Mouse (Mus musculus): ENCODE measurements around the gene Zfp106. TPM values are rescaled to one million over a fixed set of nuclear protein-coding genes. Genes with fewer than 3 reads are reported as not detected.

Gene Zfp106
- polyA plus RNA-seq, 1 experiment from 2014 or later, result 40.0 TPM

DNA sequence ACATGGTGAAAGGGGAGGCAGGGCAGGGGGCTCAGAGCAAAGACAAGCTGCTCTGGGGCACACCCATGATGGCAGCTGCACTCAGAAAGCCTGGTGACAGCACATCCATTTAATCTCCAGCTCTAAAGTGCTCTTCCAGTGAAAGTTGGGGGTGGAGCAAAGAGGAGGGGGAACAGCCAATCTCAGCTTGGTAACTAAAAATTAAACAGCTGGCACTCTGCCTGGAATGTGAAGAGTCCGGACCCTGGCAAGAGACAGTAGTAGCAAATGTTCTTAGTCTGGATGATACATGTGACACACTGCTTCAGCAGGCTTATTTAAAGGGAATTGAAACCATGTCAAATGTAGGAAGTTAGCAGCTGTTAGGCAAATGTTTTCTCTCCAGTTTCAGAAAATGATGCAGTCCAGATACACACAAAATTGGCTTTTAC, 23.9 kb downstream of the Zfp106 start:
- Histone ChIP-seq H3K27ac (replicated peaks) (peak overlapping the region; percentile 95), H3K4me1 (peaks cover 22% of the 10 kb centered on the region), H3K9ac (peak overlapping the region; percentile 72; the same call in 1 of the 2 replicates), H3K36me3 (peaks cover 30% of the 10 kb centered on the region), H3K27me3 (replicated peaks) (no peaks in the 10 kb centered on the region), H3K4me3 (peak overlapping the region; percentile 48), H3K9me3 (no peaks in the 10 kb centered on the region), H3K4me2 (peak overlapping the region; percentile 68)
- peak; percentile 74; the same call in 1 of the 2 replicates for ATAC-seq (ENCODE audit: extremely low read depth, insufficient number of reproducible peaks, low FRiP score, low TSS enrichment)
- 17% methylated on average over 1 of the region's 1 CpGs for WGBS

DNA sequence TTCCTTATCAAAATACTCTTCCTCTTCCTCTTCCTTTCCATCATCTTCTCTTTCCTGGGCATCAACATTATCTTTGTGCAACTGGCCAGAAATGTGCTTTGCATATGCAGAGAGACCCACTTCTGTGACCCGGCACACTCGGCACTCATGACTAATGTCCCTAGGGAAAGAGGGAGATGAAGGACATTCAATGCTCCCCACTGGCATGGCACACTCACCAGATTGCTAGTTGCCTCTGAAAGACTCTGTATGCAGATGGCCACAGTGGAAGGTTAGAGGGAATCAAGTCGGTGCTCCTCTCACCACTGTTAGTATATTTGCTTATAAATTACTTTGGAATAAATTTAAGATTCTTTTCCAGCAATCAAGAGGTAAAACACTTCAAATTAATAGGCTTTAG, 24.3 kb downstream of the Zfp106 start:
- peak overlapping the region; percentile 72 for H3K9ac ChIP-seq

DNA sequence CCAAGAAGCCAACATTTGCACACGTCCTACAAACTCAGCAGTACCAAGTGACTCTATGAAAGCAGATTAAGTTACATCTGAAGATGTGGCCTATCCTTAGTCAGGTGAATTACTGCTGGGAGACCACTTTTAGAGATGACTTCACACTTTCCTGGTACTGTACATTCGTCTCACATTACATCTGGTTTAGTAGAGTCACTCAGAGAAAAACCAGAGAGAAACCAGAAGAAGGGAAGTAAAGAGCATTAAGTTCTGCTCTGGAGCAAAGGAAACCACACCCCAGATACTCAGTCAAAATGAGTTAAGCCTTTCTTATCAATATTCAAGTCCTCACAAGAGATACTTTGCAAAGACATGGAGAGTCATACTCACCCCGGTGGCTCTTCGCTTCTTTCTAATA, 32.4 kb downstream of the Zfp106 start:
- H3K36me3 ChIP-seq, result peaks cover 94% of the 10 kb centered on the region
- no peaks in the 10 kb centered on the region for H3K27me3 ChIP-seq (replicated peaks)
- no peaks in the 10 kb centered on the region for H3K9me3 ChIP-seq
- ATAC-seq (ENCODE audit: extremely low read depth, insufficient number of reproducible peaks, low FRiP score, low TSS enrichment), result no peak
- peaks cover 8% of the 10 kb centered on the region; the same call in 1 of the 2 replicates for H3K4me1 ChIP-seq
- 84% methylated on average over 4 of the region's 4 CpGs for WGBS
- no peak overlapping the region for H3K4me2 ChIP-seq
- H3K9ac ChIP-seq, result no peak overlapping the region
- H3K27ac ChIP-seq (replicated peaks), result no peak overlapping the region
- no peak overlapping the region for H3K4me3 ChIP-seq

More for the DNA sequence above, 24.3 kb downstream of the Zfp106 start:
- Histone ChIP-seq H3K4me2 (peak overlapping the region; percentile 68), H3K27ac (replicated peaks) (peak overlapping the region; percentile 95), H3K36me3 (peaks cover 30% of the 10 kb centered on the region), H3K4me1 (peaks cover 22% of the 10 kb centered on the region), H3K4me3 (peak overlapping the region; percentile 48), H3K9me3 (no peaks in the 10 kb centered on the region), H3K27me3 (replicated peaks) (no peaks in the 10 kb centered on the region)
- ATAC-seq (ENCODE audit: extremely low read depth, insufficient number of reproducible peaks, low FRiP score, low TSS enrichment), result no peak
- WGBS, result 43% methylated on average over 3 of the region's 3 CpGs

DNA sequence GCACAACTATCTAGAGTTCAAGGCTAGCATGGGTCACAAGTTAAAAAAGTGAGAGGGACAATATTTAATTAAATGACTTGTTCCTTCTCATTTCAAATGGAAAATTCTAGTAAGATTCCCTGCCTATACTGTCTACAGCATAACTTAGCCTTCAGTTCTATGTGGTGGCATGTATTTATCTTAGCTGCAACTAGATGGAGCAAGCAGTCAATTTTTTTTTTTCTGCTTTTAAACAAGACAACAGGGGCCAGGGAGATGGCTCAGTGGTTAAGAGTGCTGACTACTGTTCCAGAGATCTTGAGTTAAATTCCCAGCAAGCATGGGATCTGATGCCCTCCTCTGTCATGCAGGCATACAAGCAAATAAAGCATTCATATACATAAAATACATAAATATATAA, 34.1 kb downstream of the Zfp106 start:
- Histone ChIP-seq H3K27ac (replicated peaks) (no peak overlapping the region), H3K4me2 (no peak overlapping the region), H3K4me1 (peaks cover 8% of the 10 kb centered on the region; the same call in 1 of the 2 replicates), H3K4me3 (no peak overlapping the region), H3K27me3 (replicated peaks) (no peaks in the 10 kb centered on the region), H3K9ac (no peak overlapping the region), H3K36me3 (peaks cover 99% of the 10 kb centered on the region), H3K9me3 (no peaks in the 10 kb centered on the region)
- ATAC-seq (ENCODE audit: extremely low read depth, insufficient number of reproducible peaks, low FRiP score, low TSS enrichment), result no peak

DNA sequence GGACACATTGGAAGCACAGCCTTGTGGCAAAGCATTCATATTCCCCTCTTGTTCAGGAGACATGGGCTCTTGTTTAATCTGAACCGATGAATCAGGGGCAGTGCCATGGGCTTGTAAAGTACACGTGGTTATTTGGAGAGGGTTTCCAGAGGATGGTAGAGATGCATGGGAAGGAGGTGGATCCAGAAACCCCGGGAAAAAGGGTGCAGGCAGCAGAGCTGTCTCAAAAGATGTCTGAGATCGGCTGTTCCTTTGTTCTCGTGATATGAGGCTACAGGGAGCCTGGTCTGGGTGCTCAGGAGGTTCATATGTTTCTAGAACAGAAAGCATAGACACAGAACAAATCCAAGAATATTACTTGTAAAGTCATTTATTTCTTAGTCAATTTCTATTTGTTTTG, 36.9 kb downstream of the Zfp106 start:
- Histone ChIP-seq H3K9ac (no peak overlapping the region), H3K4me2 (no peak overlapping the region), H3K4me1 (0 out of 2 replicates have a peak, but pooled peaks cover 4% of the 10 kb centered on the region), H3K27ac (replicated peaks) (no peak overlapping the region), H3K36me3 (peaks cover 100% of the 10 kb centered on the region), H3K4me3 (no peak overlapping the region), H3K9me3 (no peaks in the 10 kb centered on the region), H3K27me3 (replicated peaks) (no peaks in the 10 kb centered on the region)
- ATAC-seq (ENCODE audit: extremely low read depth, insufficient number of reproducible peaks, low FRiP score, low TSS enrichment), result no peak
- WGBS, result 85% methylated on average over 5 of the region's 5 CpGs

DNA sequence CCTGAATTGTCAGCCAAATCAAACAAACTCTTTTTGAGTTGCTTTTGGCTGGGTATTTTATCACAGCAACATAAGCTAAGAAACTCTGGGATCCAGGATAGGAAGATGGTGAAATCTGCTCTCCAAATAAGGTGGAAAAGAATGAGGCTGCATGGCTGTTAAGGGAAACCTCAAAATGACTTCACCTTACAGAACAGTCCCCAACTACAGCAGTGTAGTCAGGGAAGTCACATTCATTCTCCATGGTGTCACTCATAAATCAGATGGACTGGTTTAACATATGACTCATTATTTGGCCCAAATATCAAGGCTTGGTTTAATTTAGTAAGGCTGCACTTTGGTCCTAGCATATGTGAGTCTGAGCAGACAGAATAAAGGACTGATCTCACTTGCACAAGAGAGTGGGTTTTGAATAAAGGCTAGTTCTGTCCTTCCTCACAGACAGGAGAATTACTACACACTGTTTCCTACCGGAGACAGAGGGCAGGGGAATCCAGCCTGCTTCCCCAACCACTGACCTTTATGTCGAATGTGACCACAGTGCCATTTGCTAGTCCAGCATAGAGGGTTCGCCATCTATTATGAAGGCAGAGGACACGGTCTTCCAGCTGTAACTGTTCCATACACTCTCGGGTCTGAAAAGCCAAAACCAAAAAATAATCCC, 45.0 kb downstream of the Zfp106 start:
- ATAC-seq (ENCODE audit: extremely low read depth, insufficient number of reproducible peaks, low FRiP score, low TSS enrichment), result no peak
- H3K4me1 ChIP-seq, result no peaks in the 10 kb centered on the region
- no peak overlapping the region for H3K4me2 ChIP-seq
- H3K27ac ChIP-seq (replicated peaks), result no peak overlapping the region
- 84% methylated on average over 5 of the region's 5 CpGs for WGBS
- no peak overlapping the region for H3K9ac ChIP-seq
- H3K9me3 ChIP-seq, result no peaks in the 10 kb centered on the region
- H3K27me3 ChIP-seq (replicated peaks), result no peaks in the 10 kb centered on the region
- H3K36me3 ChIP-seq, result peaks cover 98% of the 10 kb centered on the region
- H3K4me3 ChIP-seq, result no peak overlapping the region

DNA sequence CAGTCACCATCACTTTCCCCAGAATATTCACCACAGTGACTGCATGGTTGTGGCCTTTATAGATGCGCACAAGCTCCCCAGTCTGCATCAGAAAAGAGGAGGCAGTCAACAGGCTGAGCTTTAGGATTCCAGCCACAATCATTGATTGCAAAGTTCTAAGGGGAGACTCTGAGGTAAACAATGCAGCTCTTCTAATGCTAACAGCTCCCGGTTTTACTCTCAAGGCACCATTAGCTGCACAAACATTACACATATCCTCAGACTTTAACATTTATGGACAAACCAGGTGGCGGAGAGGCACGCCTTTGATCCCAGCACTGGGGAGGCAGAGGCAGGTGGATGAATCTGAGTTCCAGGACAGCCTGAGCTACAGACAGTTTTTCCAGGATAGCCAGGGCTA, 49.5 kb downstream of the Zfp106 start:
- Histone ChIP-seq H3K9me3 (no peaks in the 10 kb centered on the region), H3K27ac (replicated peaks) (no peak overlapping the region), H3K9ac (no peak overlapping the region), H3K4me1 (no peaks in the 10 kb centered on the region), H3K4me2 (no peak overlapping the region), H3K4me3 (no peak overlapping the region), H3K36me3 (peaks cover 95% of the 10 kb centered on the region), H3K27me3 (replicated peaks) (no peaks in the 10 kb centered on the region)
- 88% methylated on average over 4 of the region's 4 CpGs for whole genome bisulfite sequencing
- ATAC-seq (ENCODE audit: extremely low read depth, insufficient number of reproducible peaks, low FRiP score, low TSS enrichment), result no peak

DNA sequence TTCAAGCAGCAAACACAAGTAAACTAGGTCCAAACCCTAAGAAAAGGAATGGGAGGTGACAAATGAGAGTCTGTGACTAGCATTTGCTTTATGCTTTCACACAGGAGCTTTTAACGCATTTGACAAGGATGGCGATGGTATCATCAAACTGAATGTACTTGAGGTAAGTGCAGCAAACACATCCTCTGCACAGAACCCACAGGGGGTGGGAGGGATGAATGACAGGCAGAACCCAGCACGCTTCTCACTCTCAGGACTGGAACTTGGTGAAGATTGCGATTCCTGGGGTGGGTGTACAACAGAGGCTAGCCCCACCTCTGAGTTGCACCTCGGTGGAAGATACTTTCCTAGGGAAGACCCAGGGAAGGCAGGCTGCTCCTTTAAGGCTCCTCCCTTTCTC, 59.7 kb downstream of the Zfp106 start:
- H3K4me3 ChIP-seq, result no peak overlapping the region
- peaks cover 44% of the 10 kb centered on the region for H3K4me1 ChIP-seq
- no peak overlapping the region for H3K9ac ChIP-seq
- H3K36me3 ChIP-seq, result peaks cover 53% of the 10 kb centered on the region
- H3K27me3 ChIP-seq (replicated peaks), result no peaks in the 10 kb centered on the region
- H3K9me3 ChIP-seq, result 0 out of 2 replicates have a peak, but pooled peaks cover 6% of the 10 kb centered on the region
- no peak for ATAC-seq (ENCODE audit: extremely low read depth, insufficient number of reproducible peaks, low FRiP score, low TSS enrichment)
- no peak overlapping the region for H3K27ac ChIP-seq (replicated peaks)
- 70% methylated on average over 5 of the region's 5 CpGs for WGBS
- H3K4me2 ChIP-seq, result no peak overlapping the region

DNA sequence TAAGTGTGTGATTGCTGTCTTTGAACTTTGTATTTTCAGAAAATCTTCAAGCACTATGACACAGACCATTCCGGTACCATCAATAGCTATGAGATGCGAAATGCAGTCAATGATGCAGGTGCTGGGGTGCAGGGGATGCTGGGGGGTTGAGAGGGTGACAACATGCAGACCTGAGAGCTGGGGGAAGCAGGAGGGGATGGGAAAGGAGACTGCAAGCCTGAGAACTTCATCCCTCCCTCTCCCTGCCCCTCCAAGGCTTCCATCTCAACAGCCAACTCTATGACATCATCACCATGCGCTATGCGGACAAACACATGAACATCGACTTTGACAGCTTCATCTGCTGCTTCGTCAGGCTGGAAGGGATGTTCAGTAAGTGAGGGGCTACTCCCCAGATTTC, 60.5 kb downstream of the Zfp106 start:
- Histone ChIP-seq H3K4me3 (no peak overlapping the region), H3K9ac (no peak overlapping the region), H3K27ac (replicated peaks) (no peak overlapping the region), H3K4me1 (peaks cover 44% of the 10 kb centered on the region), H3K9me3 (0 out of 2 replicates have a peak, but pooled peaks cover 6% of the 10 kb centered on the region), H3K27me3 (replicated peaks) (no peaks in the 10 kb centered on the region), H3K4me2 (no peak overlapping the region), H3K36me3 (peaks cover 44% of the 10 kb centered on the region)
- ATAC-seq (ENCODE audit: extremely low read depth, insufficient number of reproducible peaks, low FRiP score, low TSS enrichment), result no peak
- 76% methylated on average over 6 of the region's 6 CpGs for WGBS

DNA sequence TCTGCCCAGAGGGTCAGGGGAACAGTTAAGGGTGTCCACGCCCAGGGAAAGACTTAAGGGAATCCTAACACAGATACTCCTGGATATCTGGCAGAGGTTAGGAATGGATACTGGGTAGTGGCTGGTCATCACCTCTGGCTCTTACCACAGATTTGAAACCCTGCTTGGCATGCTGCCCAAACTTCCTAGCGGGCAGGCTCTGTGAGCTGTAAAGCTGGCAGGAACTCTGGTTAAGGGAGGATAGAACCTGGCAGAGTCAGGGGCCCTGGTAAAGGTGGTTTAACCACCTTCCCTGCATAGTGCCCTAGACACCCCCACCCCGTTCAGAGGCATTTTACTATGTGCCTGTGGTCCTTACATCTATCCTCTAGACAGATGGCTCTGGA, 61.0 kb downstream of the Zfp106 start:
- no peak overlapping the region for H3K9ac ChIP-seq
- H3K9me3 ChIP-seq, result 0 out of 2 replicates have a peak, but pooled peaks cover 6% of the 10 kb centered on the region
- WGBS, result 35% methylated on average over 3 of the region's 3 CpGs
- peaks cover 40% of the 10 kb centered on the region for H3K36me3 ChIP-seq
- H3K4me3 ChIP-seq, result no peak overlapping the region
- peaks cover 44% of the 10 kb centered on the region for H3K4me1 ChIP-seq
- no peak overlapping the region for H3K4me2 ChIP-seq
- H3K27ac ChIP-seq (replicated peaks), result 0 out of 2 replicates have a peak overlapping the region, but pooled peaks have one; percentile 2
- ATAC-seq (ENCODE audit: extremely low read depth, insufficient number of reproducible peaks, low FRiP score, low TSS enrichment), result no peak; the same call in 1 of the 2 replicates
- H3K27me3 ChIP-seq (replicated peaks), result no peaks in the 10 kb centered on the region

DNA sequence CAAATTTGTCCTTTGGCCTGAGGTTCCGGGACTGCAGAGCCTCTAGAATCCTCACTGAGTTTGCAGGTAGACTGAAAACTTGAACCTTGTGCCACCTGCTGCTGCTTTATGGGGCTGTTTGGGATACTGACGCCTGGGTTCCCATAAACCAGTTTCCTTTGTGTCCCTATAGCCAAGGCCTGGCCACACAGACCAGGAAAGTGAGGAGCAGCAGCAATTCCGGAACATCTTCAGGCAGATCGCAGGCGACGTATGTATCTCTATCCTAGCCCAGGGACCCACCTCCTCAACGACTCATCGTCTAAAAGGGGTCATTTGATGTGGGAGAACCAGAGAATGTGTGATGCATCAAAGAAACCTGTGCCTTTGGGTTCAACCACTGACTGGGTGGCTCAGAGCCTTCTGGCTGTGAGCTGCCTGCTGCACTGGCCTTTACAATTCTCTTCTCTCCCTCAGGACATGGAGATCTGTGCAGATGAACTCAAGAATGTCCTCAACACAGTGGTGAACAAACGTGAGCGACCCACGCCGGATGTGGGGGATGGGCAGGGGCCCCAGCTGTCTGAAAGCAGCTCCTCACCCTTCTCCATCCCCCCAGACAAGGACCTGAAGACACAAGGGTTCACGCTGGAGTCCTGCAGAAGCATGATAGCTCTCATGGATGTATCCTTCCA, 61.6 kb downstream of the Zfp106 start:
- no peak for ATAC-seq (ENCODE audit: extremely low read depth, insufficient number of reproducible peaks, low FRiP score, low TSS enrichment)
- Histone ChIP-seq H3K4me3 (no peak overlapping the region), H3K4me1 (peaks cover 47% of the 10 kb centered on the region), H3K27ac (replicated peaks) (0 out of 2 replicates have a peak overlapping the region, but pooled peaks have one; percentile 2), H3K4me2 (no peak overlapping the region), H3K36me3 (peaks cover 35% of the 10 kb centered on the region), H3K9me3 (0 out of 2 replicates have a peak, but pooled peaks cover 6% of the 10 kb centered on the region), H3K27me3 (replicated peaks) (no peaks in the 10 kb centered on the region), H3K9ac (peak overlapping the region; percentile 19; the same call in 1 of the 2 replicates)
- WGBS, result 58% methylated on average over 13 of the region's 13 CpGs
